Mouse (Mus musculus) regulatory T cell (primary cell): ENCODE measurements at regions not wholly inside any gene's neighbourhood (a gene's known extent, or its start where the extent isn't known, plus 50 kb on each side); places are given as distances from the start of the nearest gene placed in this dataset.
"Not testable (repeated sequence)": the region's sequence is repeated elsewhere in the genome, so short reads cannot be mapped to it uniquely, and the experiment has no call there.

ENCODE experiments used
- in situ Hi-C: fragments of 300-600 bp; cut with MboI, MseI; formaldehyde crosslinking; loops from one replicate; pipeline ENCODE4 v1.15.1; 2025; ENCODE audit warnings: high pct_unique_total_duplicates

GRCm38 (mm10) chr11:111957721-111958287 is 824.2 kb upstream of the Sox9 start:
- in situ Hi-C loops, result no loop called here

- in situ Hi-C loops, result no loop called here
Measured at GRCm38 (mm10) chr11:111961047-111961837, 820.8 kb upstream of the Sox9 start.

GRCm38 (mm10) chr11:111961846-111962245 is 820.2 kb upstream of the Sox9 start:
- in situ Hi-C loops, result no loop called here

- in situ Hi-C loops, result no loop called here
Measured at GRCm38 (mm10) chr11:111964066-111964465, 818.0 kb upstream of the Sox9 start.

GRCm38 (mm10) chr11:111966401-111966800 is 815.6 kb upstream of the Sox9 start:
- in situ Hi-C loops, result no loop called here

GRCm38 (mm10) chr11:111971001-111971400 is 811.0 kb upstream of the Sox9 start:
- in situ Hi-C loops, result no loop called here

DNA sequence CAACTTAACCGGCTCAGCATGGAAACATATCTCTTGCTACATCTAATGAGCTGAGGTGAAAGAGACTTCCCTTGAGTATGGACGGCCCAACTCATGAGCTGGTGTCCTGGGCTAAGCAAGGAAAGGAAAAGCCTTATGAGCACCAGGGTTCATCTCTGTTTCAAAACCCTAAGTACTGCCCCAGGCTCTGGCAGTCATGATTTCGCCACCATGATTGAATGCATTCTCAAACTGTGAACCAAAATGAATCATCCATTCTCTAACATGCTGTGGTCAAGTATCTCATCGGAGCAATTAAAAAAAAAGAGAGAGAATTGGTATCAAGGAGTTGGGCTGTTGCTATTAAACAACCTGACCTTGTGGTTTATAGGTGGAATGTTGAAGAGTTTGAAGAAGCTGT is 803.4 kb upstream of the Sox9 start:
- in situ Hi-C loops, result loop anchor here (25.0 kb wide), 1 partner anchor 1316 kb away; no protein-coding TSS in a partner anchor

DNA sequence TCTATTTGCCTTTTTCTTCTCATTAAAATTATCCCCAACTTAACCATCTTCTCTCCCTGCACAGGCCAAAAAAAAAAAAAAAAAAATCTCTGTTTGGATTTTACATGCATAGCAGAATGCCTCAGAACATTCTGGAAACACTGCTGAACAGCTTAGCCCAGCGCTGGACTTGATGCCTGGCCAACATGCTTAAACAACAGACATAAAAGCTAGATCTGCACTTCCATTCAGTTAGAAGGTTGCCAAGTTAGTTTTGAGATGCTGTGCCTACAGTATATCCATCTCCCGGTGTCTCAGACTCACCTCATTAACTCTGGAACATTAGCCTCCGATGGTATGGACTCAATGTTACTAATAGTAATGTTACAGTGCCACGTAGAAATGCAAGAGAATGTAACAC is 785.6 kb upstream of the Sox9 start:
- in situ Hi-C loops, result loop anchor here (25.0 kb wide), 1 partner anchor 1334 kb away; no protein-coding TSS in a partner anchor

DNA sequence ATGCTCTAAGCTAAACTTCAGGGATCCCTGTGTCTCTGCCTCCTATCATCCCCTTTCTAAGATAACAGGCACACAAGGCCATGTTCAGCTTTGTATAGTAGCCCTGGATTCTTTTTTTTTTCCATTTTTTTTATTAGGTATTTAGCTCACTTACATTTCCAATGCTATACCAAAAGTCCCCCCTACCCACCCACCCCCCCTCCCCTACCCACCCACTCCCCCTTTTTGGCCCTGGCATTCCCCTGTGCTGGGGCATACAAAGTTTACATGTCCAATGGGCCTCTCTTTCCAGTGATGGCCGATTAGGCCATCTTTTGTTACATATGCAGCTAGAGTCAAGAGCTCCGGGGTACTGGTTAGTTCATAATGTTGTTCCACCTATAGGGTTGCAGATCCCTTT is 771.2 kb upstream of the Sox9 start:
- in situ Hi-C loops, result not testable (repeated sequence)

GRCm38 (mm10) chr11:112017906-112018305 is 764.1 kb upstream of the Sox9 start:
- in situ Hi-C loops, result no loop called here

- in situ Hi-C loops, result no loop called here
Measured at GRCm38 (mm10) chr11:112028031-112028430, 754.0 kb upstream of the Sox9 start.

- in situ Hi-C loops, result no loop called here
Measured at GRCm38 (mm10) chr11:112038741-112039140, 743.3 kb upstream of the Sox9 start.

DNA sequence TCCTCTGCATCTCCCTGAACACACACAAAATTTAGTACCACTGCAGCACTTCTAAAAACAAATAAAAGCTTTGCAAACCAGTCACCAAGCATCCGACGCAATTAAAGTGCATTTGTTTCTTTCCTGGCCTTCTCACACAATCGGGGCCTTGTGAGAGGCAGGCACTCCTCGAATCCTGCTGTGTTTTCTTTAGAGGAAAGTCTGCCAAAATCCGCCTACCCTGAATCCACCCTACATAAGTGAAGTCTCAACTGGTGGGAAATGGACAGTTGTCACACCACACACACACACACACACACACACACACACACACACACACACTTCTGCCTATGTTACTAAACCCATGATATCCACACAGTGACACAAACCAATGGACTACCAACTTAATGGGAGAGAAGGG is 737.6 kb upstream of the Sox9 start:
- in situ Hi-C loops, result no loop called here

DNA sequence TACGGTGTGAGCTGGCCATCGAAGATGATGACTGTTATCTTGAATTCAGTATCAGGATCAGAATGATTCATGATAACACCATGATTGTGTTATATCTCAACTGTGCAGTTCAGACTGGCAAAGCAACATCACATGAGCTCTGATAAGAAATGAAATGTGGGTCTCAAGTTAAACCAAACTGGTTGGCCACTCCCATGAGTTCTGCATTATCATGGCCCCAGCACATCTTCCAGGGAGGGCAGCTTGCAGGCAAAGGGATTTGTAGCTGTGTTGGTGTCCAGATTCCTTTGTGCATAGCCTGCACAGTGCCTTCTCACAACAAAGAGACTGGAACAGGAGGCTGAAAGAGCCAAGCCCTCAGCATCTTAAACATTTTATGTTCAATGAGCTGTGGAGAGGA is 736.7 kb upstream of the Sox9 start:
- in situ Hi-C loops, result no loop called here

DNA sequence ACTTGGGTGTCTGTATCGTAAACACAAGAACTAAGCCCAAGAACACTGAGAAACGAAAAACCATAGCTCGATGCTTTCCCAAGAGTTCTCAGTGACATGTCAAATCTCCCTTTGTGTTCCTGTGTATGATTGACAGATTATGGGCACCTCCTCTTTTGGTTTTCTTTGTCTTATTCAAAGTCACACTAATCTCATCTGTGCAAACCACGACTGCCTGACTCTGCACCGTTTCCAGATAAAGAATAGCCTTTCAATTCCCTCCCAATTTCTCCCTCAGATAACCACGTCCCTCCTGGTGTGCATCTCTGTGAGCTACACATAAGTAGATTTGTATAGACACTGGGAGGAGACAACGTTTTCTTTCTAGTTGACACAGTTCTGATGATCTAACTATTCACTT is 731.7 kb upstream of the Sox9 start:
- in situ Hi-C loops, result no loop called here

DNA sequence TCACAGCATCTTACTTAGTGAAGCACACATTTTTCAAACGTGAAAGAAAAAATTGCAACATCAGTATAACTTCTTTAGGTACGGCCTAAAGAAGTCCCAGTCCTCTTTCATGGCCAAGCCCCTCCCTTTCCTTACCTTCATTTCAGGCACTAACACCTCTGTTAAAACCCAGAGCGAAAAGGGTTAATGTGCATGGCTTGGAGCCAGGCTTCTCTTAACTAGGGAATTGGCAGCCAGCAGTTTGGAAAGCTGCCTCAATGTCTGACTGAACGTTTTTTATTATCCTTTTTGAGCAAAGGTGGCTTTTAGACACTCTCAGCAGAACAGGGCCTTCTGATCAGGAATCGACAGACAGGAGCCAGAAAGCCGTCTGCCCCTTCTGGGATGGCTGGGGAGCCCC is 726.4 kb upstream of the Sox9 start:
- in situ Hi-C loops, result no loop called here

GRCm38 (mm10) chr11:112067176-112067575 is 714.8 kb upstream of the Sox9 start:
- in situ Hi-C loops, result no loop called here

- in situ Hi-C loops, result no loop called here
Measured at GRCm38 (mm10) chr11:112068821-112069220, 713.2 kb upstream of the Sox9 start.

- in situ Hi-C loops, result no loop called here
Measured at GRCm38 (mm10) chr11:112071571-112071970, 710.5 kb upstream of the Sox9 start.

DNA sequence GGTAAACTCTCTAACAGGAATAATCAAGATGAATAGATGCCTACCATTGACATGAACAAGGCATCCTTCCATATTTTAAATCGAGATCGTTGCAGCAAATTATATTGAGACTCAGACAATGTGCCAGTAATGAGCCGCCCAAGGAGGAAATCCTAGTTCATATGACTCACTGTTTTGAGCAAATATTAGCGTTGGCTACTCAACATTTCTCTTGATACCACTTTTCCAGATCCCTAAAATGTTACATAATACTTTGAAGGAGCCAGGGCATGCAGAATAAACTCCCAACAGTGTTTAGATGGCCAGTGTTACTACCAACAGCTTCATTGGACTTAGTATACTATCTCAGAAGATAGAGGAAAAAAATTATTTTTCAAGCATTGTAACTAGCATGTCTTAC is 700.6 kb upstream of the Sox9 start:
- in situ Hi-C loops, result no loop called here

GRCm38 (mm10) chr11:112083019-112083418 is 699.0 kb upstream of the Sox9 start:
- in situ Hi-C loops, result no loop called here

DNA sequence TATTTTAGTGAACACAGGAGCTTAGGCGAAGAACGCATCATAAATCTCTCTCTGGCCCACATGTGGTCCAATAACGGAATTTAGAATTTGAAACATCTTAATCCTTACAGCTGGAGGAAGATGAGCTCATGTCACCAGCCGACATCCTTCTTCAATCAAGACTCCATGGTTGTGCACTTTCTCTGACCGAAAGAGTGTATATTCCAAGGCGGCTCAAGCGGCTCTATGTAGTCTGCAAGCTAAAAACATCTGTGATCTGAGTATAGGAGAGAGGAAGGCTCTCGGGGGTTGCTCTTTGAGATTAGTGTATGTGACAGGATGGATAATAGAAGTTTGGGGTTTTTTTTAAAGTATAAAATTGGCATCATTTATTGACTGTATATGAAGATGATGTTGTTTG is 689.9 kb upstream of the Sox9 start:
- in situ Hi-C loops, result no loop called here

DNA sequence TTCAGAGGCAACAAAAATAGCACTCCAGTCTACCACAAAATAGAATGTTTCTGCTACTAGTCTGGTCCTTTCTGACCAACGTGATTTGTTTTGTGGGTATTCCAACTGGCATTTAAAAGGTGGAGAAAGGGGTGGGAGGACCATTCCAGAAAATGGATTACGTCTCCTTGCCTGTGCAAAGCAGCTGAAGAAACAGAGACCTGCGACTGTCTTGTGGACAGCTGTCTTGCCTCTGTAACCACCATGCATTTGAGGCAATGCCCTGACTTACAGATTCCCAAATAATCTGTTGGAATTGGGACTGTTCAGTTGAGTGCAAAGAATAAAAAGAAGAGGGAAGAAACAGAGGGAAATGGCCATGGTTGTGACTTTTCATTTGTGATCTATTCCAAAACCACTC is 687.0 kb upstream of the Sox9 start:
- in situ Hi-C loops, result no loop called here
